Mouse (Mus musculus) ES-E14 (cell line): Measurements from ENCODE around the gene Wbp1l. TPM values are rescaled to one million over a fixed set of nuclear protein-coding genes. Genes with fewer than 3 reads are reported as not detected.

ENCODE experiments used
- DNase-seq: peaks from one replicate; pipeline ENCODE4 v3.0.0-alpha.2; 2013; ENCODE audit warnings: low read depth, low spot score
- H3K27ac ChIP-seq: 2 replicates; pipeline ENCODE4 v1.5.1; 2012; ENCODE audit warnings: low read depth, mild to moderate bottlenecking, low read length, moderate library complexity, mixed read lengths; ENCODE audit not compliant: poor library complexity, insufficient read depth, severe bottlenecking
- H3K36me3 ChIP-seq: 2 replicates; pipeline ENCODE4 v1.6.1; 2012; ENCODE audit warnings: mild to moderate bottlenecking, low read length, moderate library complexity, mixed read lengths; ENCODE audit not compliant: control insufficient read depth, poor library complexity, insufficient read depth, severe bottlenecking
- H3K4me1 ChIP-seq, 2 experiments: fragments of 150-350 bp in 1 of 2; sonication (generic) in 1 of 2; 2 replicates each; pipeline ENCODE4 v1.6.1; 2012; ENCODE audit warnings: low read length in 2 of 2, mild to moderate bottlenecking in 1 of 2, mixed read lengths in 1 of 2; ENCODE audit not compliant: control insufficient read depth in 2 of 2, insufficient read depth in 2 of 2, poor library complexity in 1 of 2
- H3K4me3 ChIP-seq, 2 experiments: fragments of 150-350 bp in 1 of 2; sonication (generic) in 1 of 2; 2 replicates each; pipeline ENCODE4 v1.5.1; 2012; ENCODE audit warnings: low read length in 2 of 2, low read depth in 1 of 2, mild to moderate bottlenecking in 1 of 2, mixed read lengths in 1 of 2; ENCODE audit not compliant: insufficient read depth in 1 of 2, poor library complexity in 1 of 2, severe bottlenecking in 1 of 2
- H3K9ac ChIP-seq: 2 replicates; pipeline ENCODE4 v1.6.1; 2012; ENCODE audit warnings: low read depth, mild to moderate bottlenecking, low read length, mixed read lengths; ENCODE audit not compliant: poor library complexity, insufficient read depth, severe bottlenecking
- H3K9me3 ChIP-seq: fragments of 150-350 bp; sonication (generic); 2 replicates; pipeline ENCODE4 v1.6.1; 2012; ENCODE audit warnings: low read depth, mild to moderate bottlenecking, low read length; ENCODE audit not compliant: control insufficient read depth, insufficient read depth
- CHD2 ChIP-seq: IDR thresholded peaks from 2 replicates; pipeline ENCODE4 v1.6.1; 2014; ENCODE audit warnings: mild to moderate bottlenecking, low read depth, low read length, inconsistent platforms
- HCFC1 ChIP-seq: IDR thresholded peaks from 2 replicates; pipeline ENCODE4 v1.6.1; 2012; ENCODE audit warnings: low read length, inconsistent platforms, borderline replicate concordance; ENCODE audit not compliant: insufficient read depth
- MAFK ChIP-seq: IDR thresholded peaks from 2 replicates; pipeline ENCODE4 v1.6.1; 2014; ENCODE audit warnings: mild to moderate bottlenecking, low read depth, low read length, inconsistent platforms; ENCODE audit not compliant: insufficient read depth
- ZC3H11A ChIP-seq: IDR thresholded peaks from 2 replicates; pipeline ENCODE4 v1.6.1; 2012; ENCODE audit warnings: low read depth, mild to moderate bottlenecking, inconsistent platforms, low read length, borderline replicate concordance
- ZNF384 ChIP-seq: IDR thresholded peaks from 2 replicates; pipeline ENCODE4 v1.6.1; 2012; ENCODE audit warnings: low read depth, low read length, inconsistent platforms
- in situ Hi-C, 2 experiments: fragments of 600-800 bp; cut with MboI; formaldehyde crosslinking; loops; one replicate each; pipeline ENCODE4 v1.15.1; 2025; ENCODE audit warnings: low sequenced_read_pairs in 2 of 2, inconsistent platforms in 1 of 2; ENCODE audit not compliant: unreplicated experiment in 2 of 2
- total RNA-seq: library from RNA; depleted of rRNA; stranded (reverse); fragments of 300-350 nt; gene quantifications from 2 replicates; pipeline ENCODE4 v1.2.3, GENCODE M21; 2012

Gene Wbp1l
- total RNA-seq, 1 experiment = 40.2 TPM

DNA sequence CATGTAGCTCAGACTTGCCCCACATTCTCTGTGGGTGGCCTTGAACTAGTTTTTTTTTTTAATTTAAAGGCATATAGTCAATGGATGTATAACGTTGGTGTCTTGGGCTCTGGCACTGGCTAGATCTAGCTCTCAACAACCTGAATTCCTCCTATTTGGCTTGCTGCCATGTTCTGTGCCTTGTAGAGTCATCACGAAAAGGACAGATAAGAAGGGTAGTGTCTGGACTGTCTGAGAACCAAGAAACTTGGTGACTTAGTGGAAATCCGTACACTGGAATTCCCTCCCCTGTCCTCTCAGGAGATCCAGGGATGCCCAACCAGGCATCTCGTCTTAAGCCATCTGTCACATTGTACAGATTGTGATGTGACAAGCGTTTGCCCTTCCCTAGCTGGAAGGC is 54.3 kb downstream of the Wbp1l start:
- peaks cover 0 to 14% of the 10 kb centered on the region in 2 experiments; a peak in 2 of 4 replicates for H3K4me1 ChIP-seq
- in situ Hi-C loops = no loop called here
- no peak for TF ChIP-seq ZNF384
- no peak for TF ChIP-seq CHD2
- no peak for TF ChIP-seq ZC3H11A
- TF ChIP-seq HCFC1 = no peak
- no peak for TF ChIP-seq MAFK
- no peak overlapping the region for H3K27ac ChIP-seq
- no peak overlapping the region for H3K9ac ChIP-seq
- peaks cover 6% of the 10 kb centered on the region for H3K36me3 ChIP-seq
- no peak overlapping the region for H3K4me3 ChIP-seq
- no peak for DNase-seq
- no peaks in the 10 kb centered on the region for H3K9me3 ChIP-seq

DNA sequence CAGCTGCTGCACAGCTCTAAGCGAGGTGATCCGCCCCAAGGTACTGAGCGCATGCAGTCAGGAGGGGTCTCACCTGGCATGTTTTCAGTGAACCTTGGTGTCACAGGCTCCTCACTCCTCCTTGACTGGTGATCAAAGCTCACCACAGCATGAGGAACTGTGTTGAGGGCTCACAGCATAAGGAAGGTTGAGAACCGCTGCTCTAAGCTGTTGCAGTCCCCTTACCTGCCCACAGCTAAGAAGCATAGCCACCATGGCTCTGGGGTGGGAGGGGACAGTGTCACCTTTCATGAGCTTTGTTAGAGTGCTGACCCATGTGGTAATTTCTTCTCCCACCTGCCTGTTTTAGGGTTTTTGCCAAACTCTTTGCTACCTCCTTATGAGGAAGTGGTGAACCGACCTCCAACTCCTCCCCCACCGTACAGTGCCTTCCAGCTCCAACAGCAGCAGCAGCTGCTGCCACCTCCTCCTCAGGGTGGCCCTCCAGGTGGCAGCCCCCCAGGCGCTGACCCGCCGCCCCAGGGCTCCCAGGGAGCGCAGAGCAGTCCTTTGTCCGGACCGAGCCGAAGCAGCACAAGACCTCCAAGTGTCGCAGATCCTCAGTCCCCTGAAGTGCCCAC is 54.8 kb downstream of the Wbp1l start:
- TF ChIP-seq ZC3H11A (no peak), ZNF384 (no peak), CHD2 (no peak), MAFK (no peak), HCFC1 (no peak)
- peaks cover 0 to 14% of the 10 kb centered on the region in 2 experiments; a peak in 2 of 4 replicates for H3K4me1 ChIP-seq
- H3K9me3 ChIP-seq = no peaks in the 10 kb centered on the region
- no peak overlapping the region for H3K9ac ChIP-seq
- in situ Hi-C loops = no loop called here
- H3K4me3 ChIP-seq = no peak overlapping the region
- no peak for DNase-seq
- peaks cover 6% of the 10 kb centered on the region for H3K36me3 ChIP-seq
- no peak overlapping the region for H3K27ac ChIP-seq

DNA sequence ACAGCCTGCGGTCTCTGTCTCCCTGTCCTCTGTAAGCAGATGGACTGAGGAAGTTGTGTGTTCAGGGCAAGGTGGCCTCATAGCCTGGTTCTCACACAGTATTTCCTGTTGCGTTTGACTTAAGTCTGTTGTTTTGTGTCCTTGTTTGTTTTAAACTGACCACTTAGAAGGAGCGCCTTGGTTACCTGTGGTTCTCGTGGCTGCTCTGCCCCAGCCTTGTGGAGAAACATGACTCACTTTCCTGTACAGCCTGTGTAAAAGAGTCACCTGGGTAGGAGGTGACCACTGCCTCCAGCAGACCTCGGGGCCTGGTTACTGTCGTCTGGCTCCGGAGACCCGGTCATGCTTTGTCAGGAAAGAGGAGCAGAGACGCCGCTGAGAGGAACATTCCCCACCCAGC is 56.7 kb downstream of the Wbp1l start:
- Histone ChIP-seq H3K4me1 (peaks cover 0 to 14% of the 10 kb centered on the region in 2 experiments; a peak in 2 of 4 replicates), H3K27ac (peak overlapping the region; percentile 37; the same call in 1 of the 2 replicates), H3K9ac (no peak overlapping the region), H3K36me3 (peaks cover 6% of the 10 kb centered on the region), H3K9me3 (no peaks in the 10 kb centered on the region), H3K4me3 (no peak overlapping the region)
- no peak for DNase-seq
- no peak for TF ChIP-seq ZC3H11A
- TF ChIP-seq MAFK = no peak
- TF ChIP-seq HCFC1 = no peak
- TF ChIP-seq CHD2 = no peak
- TF ChIP-seq ZNF384 = no peak
- in situ Hi-C loops = no loop called here

DNA sequence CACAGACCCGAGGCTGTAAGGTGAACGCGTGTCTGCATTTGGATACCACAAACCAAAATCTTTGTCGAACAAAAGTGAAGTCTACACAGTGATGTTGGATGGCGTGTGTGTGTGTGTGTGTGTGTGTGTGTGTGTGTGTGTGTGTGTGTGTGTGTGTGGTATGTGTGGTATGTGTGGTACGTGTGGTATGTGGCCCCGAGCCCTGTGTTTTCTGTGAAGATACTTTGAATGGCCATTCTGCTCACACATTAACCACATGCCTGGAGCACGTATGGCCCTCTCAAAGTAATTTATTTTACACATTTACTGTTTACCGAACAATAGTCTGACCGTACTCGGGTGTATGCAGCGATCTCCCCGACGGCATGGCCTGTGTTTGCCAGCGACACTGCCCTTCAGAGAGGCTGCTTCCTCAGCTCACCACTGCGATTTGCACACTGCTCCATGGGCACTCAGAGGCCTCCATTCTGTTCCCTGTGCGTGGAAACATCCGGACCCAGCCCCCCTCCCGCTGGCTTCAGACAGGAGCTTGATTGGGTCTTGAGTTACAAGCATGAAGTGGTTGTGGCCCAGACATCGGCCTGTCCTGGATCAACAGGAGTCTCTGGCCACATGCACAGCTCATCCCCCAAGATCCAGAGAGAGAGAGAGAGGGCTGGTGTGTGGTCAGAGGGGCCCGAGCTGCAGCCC is 57.4 kb downstream of the Wbp1l start:
- H3K9me3 ChIP-seq = no peaks in the 10 kb centered on the region
- TF ChIP-seq CHD2 (no peak), ZNF384 (no peak), MAFK (no peak), HCFC1 (no peak), ZC3H11A (no peak)
- in situ Hi-C loops = no loop called here
- H3K4me1 ChIP-seq = peaks cover 0 to 14% of the 10 kb centered on the region in 2 experiments; a peak in 2 of 4 replicates
- no peak for DNase-seq
- H3K36me3 ChIP-seq = peaks cover 6% of the 10 kb centered on the region
- H3K27ac ChIP-seq = peak overlapping the region; percentile 64
- H3K4me3 ChIP-seq = no peak overlapping the region
- H3K9ac ChIP-seq = peak overlapping the region; percentile 41; the same call in 1 of the 2 replicates
